Mouse (Mus musculus) effector memory CD4-positive, alpha-beta T cell, adult 7 months (primary cell): ENCODE results near the gene B3galnt1. TPM values are rescaled to one million over a fixed set of nuclear protein-coding genes. Genes with fewer than 3 reads are reported as not detected.

Experiments used
- polyA plus RNA-seq: library from polyadenylated mRNA; unstranded; fragments of 100-300 nt; shearing (Covaris generic); gene quantifications from one replicate; pipeline ENCODE4 v1.2.1, GENCODE M21; 2017

Gene B3galnt1
- not detected for polyA plus RNA-seq

GRCm38 (mm10) chr3:69598261-69599165 lies at the start of gene B3galnt1:
TSS of gene B3galnt1 (minus strand) at chr3:69598960.

Other genes starting within 250 kb of the B3galnt1 start
- 147 TPM for gene Nmd3, start 123.0 kb upstream of the B3galnt1 start, polyA plus RNA-seq